Mouse (Mus musculus) brain, embryonic 14.5 days (tissue): Measurements from ENCODE around the gene Gpc3.

Experiments used
- CTCF ChIP-seq: fragments of 200-500 bp; IDR thresholded peaks from 2 replicates; pipeline ENCODE4 v1.5.1; 2012; ENCODE audit warnings: inconsistent platforms, mild to moderate bottlenecking, moderate library complexity, borderline replicate concordance; ENCODE audit not compliant: insufficient read depth, insufficient read length; ENCODE audit errors: extremely low read depth
- POLR2A ChIP-seq: fragments of 200-500 bp; IDR thresholded peaks from 2 replicates; pipeline ENCODE4 v1.6.1; 2012; ENCODE audit warnings: mild to moderate bottlenecking, inconsistent platforms, borderline replicate concordance; ENCODE audit not compliant: poor library complexity, insufficient read depth, insufficient read length, severe bottlenecking; ENCODE audit errors: extremely low read depth

- TF ChIP-seq CTCF (no peak), POLR2A (no peak)
These were observed 165.3 kb downstream of the Gpc3 start for GRCm38 (mm10) chrX:52448496-52448895.
